Mouse (Mus musculus) hindbrain, embryonic 15.5 days (tissue): ENCODE results near the gene 2310030G06Rik. TPM values are rescaled to one million over a fixed set of nuclear protein-coding genes. Genes with fewer than 3 reads are reported as not detected.
A peak's percentile ranks its signal among the peaks of the same experiment; 100 is the strongest.

Experiments
- ATAC-seq: fragments of 200-750 bp; cut with Nextera tagmentation; 2 replicates; pipeline ENCODE4 v1.8.0; 2017; ENCODE audit warnings: low read depth, moderate number of reproducible peaks, moderate TSS enrichment; ENCODE audit not compliant: low FRiP score
- H3K27ac ChIP-seq: fragments of 300-500 bp; sonication (generic); replicated peaks from 2 replicates; pipeline ENCODE4 v1.5.1; 2015; ENCODE audit warnings: mild to moderate bottlenecking, inconsistent platforms
- H3K27me3 ChIP-seq: fragments of 300-500 bp; sonication (generic); 2 replicates; pipeline ENCODE4 v1.6.1; 2015; ENCODE audit warnings: control low read depth, inconsistent platforms
- H3K36me3 ChIP-seq: fragments of 300-500 bp; sonication (generic); 2 replicates; pipeline ENCODE4 v1.6.1; 2015; ENCODE audit warnings: control low read depth, inconsistent platforms
- H3K4me1 ChIP-seq: fragments of 300-500 bp; sonication (generic); replicated peaks from 2 replicates; pipeline ENCODE4 v1.6.1; 2015; ENCODE audit warnings: control low read depth, inconsistent platforms
- H3K4me2 ChIP-seq: fragments of 300-500 bp; sonication (generic); 2 replicates; pipeline ENCODE4 v1.6.1; 2015; ENCODE audit warnings: moderate library complexity, mild to moderate bottlenecking, inconsistent platforms
- H3K4me3 ChIP-seq: fragments of 300-500 bp; sonication (generic); 2 replicates; pipeline ENCODE4 v1.5.1; 2015; ENCODE audit warnings: mild to moderate bottlenecking, inconsistent platforms
- H3K9ac ChIP-seq: fragments of 300-500 bp; sonication (generic); 2 replicates; pipeline ENCODE4 v1.6.1; 2015; ENCODE audit warnings: inconsistent platforms
- H3K9me3 ChIP-seq: fragments of 300-500 bp; sonication (generic); 2 replicates; pipeline ENCODE4 v1.6.1; 2016; ENCODE audit warnings: control low read depth, inconsistent platforms
- WGBS: fragments of 180-500 bp; shearing (Covaris S2); methylation state at CpG from one replicate; pipeline ENCODE4 v1.1.7; 2015; 5-methylcytosine and 5-hydroxymethylcytosine counted together
- polyA plus RNA-seq: library from polyadenylated mRNA; unstranded; fragments of >200 nt; fragmentation: Nextera tagmentation; extraction: Ambion mirVana; gene quantifications from 2 replicates; pipeline ENCODE4 v1.2.1, GENCODE M21; 2015

Gene 2310030G06Rik
- polyA plus RNA-seq, 1 experiment from 2014 or later: 2.0 TPM

DNA sequence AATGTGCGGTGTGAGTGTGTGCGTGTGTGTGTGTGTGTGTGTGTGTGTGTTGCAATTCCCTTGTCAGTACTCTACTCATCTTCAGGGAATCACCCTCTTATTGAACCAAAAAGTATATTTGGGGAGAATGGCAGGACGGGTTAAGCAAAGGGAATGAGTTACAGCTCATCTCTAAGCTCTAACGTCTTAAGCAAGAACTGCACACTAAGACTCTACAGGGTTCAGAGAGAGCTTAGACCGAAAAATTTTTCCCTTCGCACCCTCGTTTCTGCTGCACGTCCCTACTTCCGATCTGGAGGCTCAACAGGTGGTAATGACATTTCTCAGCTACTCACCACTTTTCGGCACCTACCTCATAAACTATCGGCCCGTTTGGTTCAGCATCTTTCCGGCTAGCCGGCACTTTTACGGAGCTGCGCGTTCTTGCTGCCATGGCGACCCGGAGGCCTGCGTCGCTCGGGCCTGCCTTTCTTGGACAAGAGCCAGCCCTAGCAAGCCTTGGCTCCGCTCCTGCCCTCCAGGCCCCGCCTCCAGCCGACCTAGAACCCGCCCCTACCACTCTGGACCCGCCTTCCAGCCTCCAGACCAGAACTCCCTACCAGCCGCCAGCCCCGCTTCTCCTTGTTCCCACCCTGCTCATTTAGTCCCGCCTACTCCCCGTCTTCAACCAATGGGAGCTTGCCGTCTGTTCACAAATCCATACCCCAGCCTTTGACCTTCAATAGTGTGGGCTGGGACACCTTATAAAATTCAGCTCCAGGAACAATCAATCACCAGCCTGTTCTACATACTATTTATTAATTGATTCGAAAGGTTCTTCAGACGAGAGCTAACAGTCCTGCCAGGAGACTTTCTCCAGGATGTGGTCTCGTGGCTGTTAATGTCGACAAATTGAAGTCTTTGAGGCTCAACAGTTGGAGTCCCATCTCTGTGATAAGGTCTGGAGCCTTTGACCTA is 7.1 kb downstream of the 2310030G06Rik start, which contains the start of gene Dixdc1:
TSS of gene Dixdc1 (minus strand) at position 604 of the 957 bp plus-strand sequence.
- peak; percentile 95 for ATAC-seq
- peak within 1 kb of the TSS; percentile 62 for H3K4me2 ChIP-seq
- H3K27ac ChIP-seq: no peak within 1 kb of the TSS
- peak within 1 kb of the TSS; percentile 40 for H3K4me3 ChIP-seq
- no peak within 1 kb of the TSS for H3K9ac ChIP-seq
- no peaks in the 10 kb centered on the region for H3K9me3 ChIP-seq
- no peaks in the 10 kb centered on the region; the same call in 1 of the 2 replicates for H3K27me3 ChIP-seq
- H3K4me1 ChIP-seq: peaks cover 15% of the 10 kb centered on the region
- H3K36me3 ChIP-seq: no peaks in the 10 kb centered on the region
- 12% methylated on average over 36 of the region's 36 CpGs for WGBS

GRCm38 (mm10) chr9:50734989-50735388 is 11.3 kb downstream of the 2310030G06Rik start:
- no peak overlapping the region for H3K27ac ChIP-seq
- WGBS: 3% methylated on average over 9 of the region's 9 CpGs
- H3K4me3 ChIP-seq: no peak overlapping the region
- H3K4me2 ChIP-seq: peak overlapping the region; percentile 47
- no peaks in the 10 kb centered on the region; the same call in 1 of the 2 replicates for H3K27me3 ChIP-seq
- no peak for ATAC-seq
- no peaks in the 10 kb centered on the region for H3K36me3 ChIP-seq
- no peak overlapping the region for H3K9ac ChIP-seq
- H3K9me3 ChIP-seq: no peaks in the 10 kb centered on the region
- H3K4me1 ChIP-seq: peaks cover 17% of the 10 kb centered on the region

DNA sequence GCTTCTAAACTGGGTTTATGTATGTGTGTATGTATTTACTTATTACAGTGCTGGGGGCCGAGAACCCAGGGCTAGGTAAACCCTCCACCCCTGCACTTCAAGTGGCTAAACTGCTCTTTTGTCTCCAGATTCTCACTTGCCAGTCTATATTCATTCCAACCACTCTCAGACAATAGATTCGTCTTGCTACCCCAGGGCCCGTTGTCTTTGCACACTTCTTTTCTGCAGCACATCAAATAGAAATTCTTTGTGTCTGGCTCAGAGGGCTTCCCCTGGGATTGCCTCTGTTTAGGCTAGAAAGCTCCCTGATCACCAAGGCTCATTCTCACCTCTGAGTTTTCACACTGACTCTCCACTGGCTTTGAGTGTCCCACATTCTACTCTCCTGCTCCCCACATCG is 13.8 kb downstream of the 2310030G06Rik start:
- Histone ChIP-seq H3K4me1 (peaks cover 13% of the 10 kb centered on the region; the same call in 1 of the 2 replicates), H3K4me2 (no peak overlapping the region), H3K36me3 (no peaks in the 10 kb centered on the region), H3K4me3 (no peak overlapping the region), H3K9ac (no peak overlapping the region), H3K27me3 (no peaks in the 10 kb centered on the region), H3K27ac (no peak overlapping the region), H3K9me3 (no peaks in the 10 kb centered on the region)
- ATAC-seq: no peak
- 5% methylated on average over 4 of the region's 4 CpGs for WGBS

DNA sequence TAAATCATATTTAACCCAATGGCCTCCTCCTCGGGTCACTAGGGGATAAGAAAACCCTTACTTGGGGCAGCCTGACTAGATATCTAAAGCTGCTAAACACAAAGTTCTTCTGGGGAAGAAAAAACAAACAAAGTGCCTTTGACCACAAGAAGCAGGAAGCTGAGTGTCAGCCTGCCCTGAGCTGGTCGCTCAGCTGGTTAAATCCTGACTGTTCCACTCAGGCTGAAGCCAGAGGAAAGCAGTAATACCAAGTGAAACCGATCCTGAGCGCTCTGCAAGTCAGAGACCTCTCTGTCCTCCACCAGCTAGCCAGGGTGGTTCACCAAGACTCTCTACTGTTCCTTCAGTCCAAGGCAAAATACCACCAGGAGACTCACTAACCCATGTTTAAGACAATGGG is 16.7 kb downstream of the 2310030G06Rik start:
- no peak overlapping the region for H3K4me2 ChIP-seq
- H3K36me3 ChIP-seq: no peaks in the 10 kb centered on the region
- H3K9ac ChIP-seq: no peak overlapping the region
- peaks cover 40% of the 10 kb centered on the region for H3K4me1 ChIP-seq
- no peaks in the 10 kb centered on the region for H3K9me3 ChIP-seq
- ATAC-seq: no peak
- WGBS: 65% methylated on average over 4 of the region's 4 CpGs
- H3K4me3 ChIP-seq: no peak overlapping the region
- H3K27ac ChIP-seq: no peak overlapping the region
- H3K27me3 ChIP-seq: no peaks in the 10 kb centered on the region

GRCm38 (mm10) chr9:50727925-50728651 is 18.2 kb downstream of the 2310030G06Rik start:
- Histone ChIP-seq H3K4me1 (peaks cover 55% of the 10 kb centered on the region), H3K4me3 (peak overlapping the region; percentile 61), H3K9ac (peak overlapping the region; percentile 67), H3K27me3 (no peaks in the 10 kb centered on the region), H3K27ac (peak overlapping the region; percentile 90), H3K4me2 (peak overlapping the region; percentile 79), H3K9me3 (no peaks in the 10 kb centered on the region), H3K36me3 (no peaks in the 10 kb centered on the region)
- peak; percentile 97 for ATAC-seq
- under 1% methylated on average over 45 of the region's 45 CpGs for WGBS

DNA sequence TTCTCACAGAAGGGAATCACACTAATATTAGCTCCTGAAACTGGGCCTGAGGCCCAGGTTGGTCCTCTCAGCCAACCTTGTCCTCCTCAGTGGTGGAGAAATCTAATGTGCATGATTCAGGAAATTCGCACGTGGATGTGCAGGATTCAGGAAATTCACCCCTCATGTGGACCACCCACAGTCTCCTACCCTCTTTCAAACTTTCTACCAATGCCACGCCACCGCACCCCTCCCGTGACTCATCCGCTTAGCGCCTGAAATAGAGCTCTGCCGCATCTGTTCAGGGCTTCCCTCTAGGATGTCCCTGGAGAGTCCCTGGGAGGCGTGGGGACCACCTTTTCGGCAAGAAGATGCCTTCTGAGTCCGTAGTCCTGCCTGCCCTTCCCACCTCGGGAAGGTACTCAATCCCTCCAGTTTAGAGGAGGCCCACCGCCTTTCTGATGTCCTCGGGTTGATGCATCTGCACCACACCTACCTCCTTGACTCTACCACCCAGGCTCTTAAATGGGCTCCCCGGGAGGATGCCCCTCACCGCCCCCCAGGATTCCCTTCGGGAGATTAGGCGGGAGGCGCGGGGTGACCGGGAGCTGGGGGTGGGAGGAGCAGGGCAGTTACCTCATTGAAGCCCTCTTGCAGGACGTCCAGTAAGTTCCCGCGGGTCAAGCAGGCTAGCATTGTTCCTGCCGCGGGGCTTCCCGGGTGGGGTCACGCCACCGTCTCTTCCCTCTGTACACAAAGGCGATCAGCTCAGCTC is 19.0 kb downstream of the 2310030G06Rik start:
- Histone ChIP-seq H3K9ac (peak overlapping the region; percentile 67), H3K4me1 (peaks cover 61% of the 10 kb centered on the region), H3K27ac (peak overlapping the region; percentile 90), H3K4me3 (peak overlapping the region; percentile 61), H3K27me3 (no peaks in the 10 kb centered on the region), H3K4me2 (peak overlapping the region; percentile 79), H3K9me3 (no peaks in the 10 kb centered on the region), H3K36me3 (no peaks in the 10 kb centered on the region)
- WGBS: 1% methylated on average over 30 of the region's 30 CpGs
- no peak; the same call in 1 of the 2 replicates for ATAC-seq

DNA sequence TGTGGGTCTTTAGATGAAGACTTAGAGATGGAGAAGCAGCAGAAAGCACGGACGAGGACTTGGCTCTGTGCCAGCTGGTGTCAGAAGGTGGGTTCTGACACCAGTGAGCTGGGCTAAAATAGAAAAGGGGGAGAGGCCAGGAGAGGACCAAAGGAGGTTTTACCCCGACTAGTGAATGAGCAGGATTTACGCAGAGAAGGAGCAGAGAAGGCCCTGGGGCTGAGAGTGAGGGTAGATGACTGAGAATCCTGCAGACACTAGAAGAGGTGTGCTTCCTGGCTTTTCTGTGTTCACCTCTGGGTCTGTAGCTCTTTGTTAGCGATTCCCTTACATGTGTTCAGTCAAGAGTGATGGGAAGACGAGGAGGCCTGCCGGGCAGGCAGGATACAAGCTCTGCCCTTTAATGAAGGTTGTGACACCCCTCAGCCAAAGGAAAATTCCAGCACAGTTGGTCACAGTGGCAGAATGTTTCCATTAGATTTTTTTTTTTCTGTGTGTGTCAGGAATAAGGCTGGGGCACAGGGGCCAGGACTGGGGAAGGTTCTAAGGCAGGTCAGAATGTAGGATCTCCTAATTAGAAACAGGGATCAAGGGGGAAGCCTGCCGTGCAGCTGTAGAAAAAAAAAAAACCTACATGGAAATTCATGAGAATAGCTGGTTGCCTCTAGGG is 20.3 kb downstream of the 2310030G06Rik start:
- Histone ChIP-seq H3K36me3 (no peaks in the 10 kb centered on the region), H3K4me3 (peak overlapping the region; percentile 61), H3K9ac (no peak overlapping the region; the same call in 1 of the 2 replicates), H3K4me1 (peaks cover 66% of the 10 kb centered on the region), H3K9me3 (no peaks in the 10 kb centered on the region), H3K4me2 (peak overlapping the region; percentile 79), H3K27me3 (no peaks in the 10 kb centered on the region), H3K27ac (peak overlapping the region; percentile 90)
- WGBS: 22% methylated on average over 8 of the region's 8 CpGs
- no peak for ATAC-seq

DNA sequence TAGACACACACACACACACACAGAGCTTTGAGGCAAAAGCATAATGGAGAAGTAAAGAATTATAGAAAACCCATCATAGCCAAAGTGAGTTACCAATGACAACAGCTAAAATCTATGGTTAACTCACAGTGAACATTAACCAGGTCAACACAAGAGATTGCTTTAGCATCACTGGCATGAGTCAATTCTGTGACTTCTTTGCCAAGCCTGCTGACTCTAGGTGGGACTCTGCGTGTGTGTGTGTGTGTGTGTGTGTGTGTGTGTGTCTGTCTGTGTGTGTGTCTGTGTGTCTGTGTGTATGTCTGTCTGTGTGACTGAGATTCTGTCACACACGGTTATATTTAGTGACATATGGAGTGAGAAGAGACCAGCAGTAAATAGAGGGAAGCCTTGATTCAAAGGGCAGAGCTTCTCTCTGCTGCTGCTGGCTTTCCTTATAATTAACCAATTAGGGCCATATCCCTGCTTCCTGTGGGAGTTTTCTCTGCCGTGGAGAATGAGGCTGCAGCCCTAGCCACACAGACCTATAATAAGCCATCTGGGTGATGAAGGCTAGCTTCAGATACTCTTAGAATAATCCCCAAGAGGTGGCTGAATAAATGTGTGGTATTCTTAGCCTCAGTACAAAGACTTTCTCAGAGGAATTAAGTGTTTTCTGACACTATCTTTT is 21.5 kb downstream of the 2310030G06Rik start:
- ATAC-seq: no peak
- Histone ChIP-seq H3K9ac (no peak overlapping the region), H3K9me3 (no peaks in the 10 kb centered on the region), H3K27me3 (no peaks in the 10 kb centered on the region), H3K4me1 (peaks cover 66% of the 10 kb centered on the region), H3K36me3 (no peaks in the 10 kb centered on the region), H3K27ac (peak overlapping the region; percentile 43), H3K4me2 (peak overlapping the region; percentile 79), H3K4me3 (no peak overlapping the region)
- WGBS: 31% methylated on average over 3 of the region's 3 CpGs

DNA sequence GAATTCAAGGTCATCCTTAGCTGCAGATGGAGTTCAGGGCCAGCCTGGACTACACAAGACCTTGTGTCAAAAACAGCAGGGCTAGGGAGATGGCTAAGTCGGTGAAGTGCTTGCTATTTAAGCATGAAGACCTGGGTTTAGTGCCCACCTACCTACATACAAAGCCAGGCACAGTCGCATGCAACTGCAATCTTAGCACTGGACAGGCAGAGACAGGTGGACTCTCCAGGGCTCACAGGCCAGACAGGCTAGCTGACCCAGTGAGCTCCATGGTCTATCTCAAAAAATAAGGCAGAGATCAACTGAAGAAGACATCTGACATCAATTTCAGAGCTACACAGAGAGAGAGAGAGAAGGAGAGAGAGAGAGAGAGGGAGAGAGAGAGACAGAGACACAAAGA is 22.2 kb downstream of the 2310030G06Rik start:
- Histone ChIP-seq H3K9ac (no peak overlapping the region), H3K36me3 (no peaks in the 10 kb centered on the region), H3K27me3 (no peaks in the 10 kb centered on the region), H3K27ac (peak overlapping the region; percentile 59), H3K9me3 (no peaks in the 10 kb centered on the region), H3K4me2 (peak overlapping the region; percentile 79), H3K4me1 (peaks cover 66% of the 10 kb centered on the region), H3K4me3 (no peak overlapping the region)
- WGBS: 74% methylated on average over 2 of the region's 2 CpGs
- no peak for ATAC-seq

DNA sequence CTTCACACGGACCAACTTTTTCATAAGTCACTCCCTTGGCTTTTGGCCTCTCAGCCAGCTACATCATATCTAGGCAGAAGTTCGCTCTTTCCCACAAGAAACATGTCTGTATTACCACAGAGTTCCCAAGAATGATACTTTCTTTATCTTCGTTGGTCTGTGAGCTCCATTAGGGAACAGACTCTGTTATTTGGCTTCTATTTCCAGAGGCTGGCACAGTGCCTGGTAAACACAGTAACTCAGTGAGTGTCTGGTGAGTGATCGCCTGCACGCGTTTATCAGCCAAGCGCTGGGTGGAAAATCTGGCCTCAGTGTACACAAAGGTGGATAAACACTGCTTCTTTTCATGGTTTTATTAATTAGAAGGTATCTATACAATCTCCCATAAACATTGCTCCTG is 22.9 kb downstream of the 2310030G06Rik start:
- Histone ChIP-seq H3K4me1 (peaks cover 59% of the 10 kb centered on the region), H3K4me2 (peak overlapping the region; percentile 38), H3K9me3 (no peaks in the 10 kb centered on the region), H3K9ac (no peak overlapping the region), H3K4me3 (no peak overlapping the region; the same call in 1 of the 2 replicates), H3K27ac (peak overlapping the region; percentile 59), H3K27me3 (no peaks in the 10 kb centered on the region), H3K36me3 (no peaks in the 10 kb centered on the region)
- WGBS: 34% methylated on average over 7 of the region's 7 CpGs
- ATAC-seq: no peak
